Mouse (Mus musculus) left cerebral cortex, adult 8-10 months (tissue): ENCODE measurements around the gene Sipa1l1. TPM values are rescaled to one million over a fixed set of nuclear protein-coding genes. Genes with fewer than 3 reads are reported as not detected.

Experiments used
- DNase-seq, 2 experiments: peaks; one replicate each; pipeline ENCODE4 v3.0.0; 2022; ENCODE audit warnings: low spot score in 2 of 2
- total RNA-seq, 4 experiments: library from RNA; stranded (reverse); gene quantifications; 2 replicates each; pipeline ENCODE4 v1.2.4; 2022

The Sipa1l1 gene
- total RNA-seq, 4 experiments from 2014 or later: 245 to 307 (median 281) TPM

DNA sequence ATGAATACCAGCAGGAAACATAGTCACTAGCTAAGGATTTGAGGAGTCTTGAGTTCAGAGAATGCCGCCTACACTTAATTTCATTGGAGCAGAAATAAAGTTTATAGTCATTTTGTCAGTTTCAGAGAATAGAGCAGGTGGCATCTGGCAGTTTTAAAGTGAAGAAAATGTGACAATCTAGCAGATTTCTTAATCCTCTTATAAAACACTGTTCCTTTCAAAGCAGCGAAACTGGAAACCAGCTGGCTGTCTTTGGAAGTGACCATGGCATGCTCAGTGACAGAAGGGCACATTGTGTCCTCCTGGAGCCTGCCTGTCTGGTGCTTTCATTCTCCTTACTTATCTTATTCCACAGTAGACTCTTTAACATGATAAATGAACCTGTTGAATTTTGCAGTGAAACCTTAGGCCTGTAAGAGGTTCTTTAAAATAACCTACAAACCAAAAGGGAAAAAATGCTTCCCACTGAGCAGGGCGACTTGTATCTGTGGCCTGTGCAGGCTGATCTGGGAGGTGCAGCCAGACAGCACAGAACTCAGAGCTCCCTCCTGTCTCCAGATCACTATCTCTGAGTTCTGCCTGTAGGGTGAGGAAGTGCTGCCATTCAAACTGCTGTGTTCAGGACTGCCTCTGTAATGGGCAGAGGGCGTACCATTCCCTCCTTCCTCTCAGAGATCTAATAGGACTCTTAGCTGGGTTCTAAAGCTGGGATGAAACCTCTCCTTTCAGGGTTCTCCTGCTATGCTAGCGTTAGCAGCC is 200.5 kb downstream of the Sipa1l1 start:
- no peak for DNase-seq

- no peak for DNase-seq
Measured at GRCm38 (mm10) chr12:82371266-82371665, 202.1 kb downstream of the Sipa1l1 start.

GRCm38 (mm10) chr12:82374020-82374419 is 204.9 kb downstream of the Sipa1l1 start:
- no peak for DNase-seq

DNA sequence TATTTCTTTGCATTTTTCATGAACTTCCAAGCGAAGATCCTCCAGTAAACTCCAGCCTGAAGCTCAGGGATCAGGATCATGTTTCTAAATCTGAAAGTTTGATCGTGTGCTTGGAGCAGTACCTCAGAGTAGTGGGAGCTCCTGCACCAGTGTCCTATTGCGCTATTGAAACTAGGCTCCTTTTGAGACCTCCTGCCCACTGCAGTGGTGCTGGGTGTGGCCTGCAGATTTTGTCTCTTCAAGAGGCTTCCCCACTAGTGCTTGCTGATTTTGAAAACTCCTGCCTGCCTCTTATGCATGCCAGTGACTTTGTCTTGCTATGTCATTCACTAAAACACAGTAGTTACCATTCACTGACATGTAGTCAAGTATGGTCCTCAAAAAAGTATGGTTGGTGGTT is 213.8 kb downstream of the Sipa1l1 start:
- no peak for DNase-seq

GRCm38 (mm10) chr12:82384719-82385118 is 215.6 kb downstream of the Sipa1l1 start:
- no peak for DNase-seq

DNA sequence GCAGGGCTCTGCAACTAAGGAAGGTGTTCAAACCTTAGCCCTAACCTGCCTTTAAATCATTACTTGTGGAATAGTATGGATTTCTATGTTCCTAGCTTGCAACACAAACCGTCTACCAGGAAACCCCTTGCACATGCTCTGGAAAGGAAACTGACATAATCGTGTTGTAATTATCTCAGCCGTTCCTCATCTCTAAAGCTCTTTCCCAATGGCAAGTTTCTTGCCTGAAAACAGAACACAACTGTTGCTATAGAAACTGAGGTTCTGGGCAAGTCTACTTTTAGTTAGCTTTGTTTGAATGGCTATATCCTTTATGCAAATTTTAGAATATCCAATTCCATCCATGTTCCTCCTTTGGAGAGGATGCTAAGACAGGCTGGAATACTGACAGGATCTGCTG is 217.9 kb downstream of the Sipa1l1 start:
- no peak for DNase-seq

GRCm38 (mm10) chr12:82387647-82388046 is 218.5 kb downstream of the Sipa1l1 start:
- peak in 1 of 2 experiments; percentile 91 for DNase-seq

DNA sequence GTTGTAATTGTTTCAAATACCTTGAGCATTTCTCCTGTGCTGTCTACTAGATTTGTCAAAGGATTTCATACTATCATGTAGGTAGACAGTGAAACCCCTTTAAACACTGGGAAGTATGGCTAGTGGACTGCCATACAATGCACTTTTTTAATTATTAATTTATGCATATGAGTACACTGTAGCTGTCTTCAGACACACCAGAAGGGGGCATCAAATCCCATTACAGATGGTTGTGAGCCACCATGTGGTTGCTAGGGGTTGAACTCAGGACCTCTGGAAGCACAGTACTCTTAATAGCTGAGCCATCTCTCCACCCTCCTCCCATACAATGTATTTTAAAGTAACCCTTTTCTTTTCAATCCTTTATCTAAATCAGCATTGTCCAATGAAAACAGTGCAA is 219.0 kb downstream of the Sipa1l1 start:
- DNase-seq: no peak

DNA sequence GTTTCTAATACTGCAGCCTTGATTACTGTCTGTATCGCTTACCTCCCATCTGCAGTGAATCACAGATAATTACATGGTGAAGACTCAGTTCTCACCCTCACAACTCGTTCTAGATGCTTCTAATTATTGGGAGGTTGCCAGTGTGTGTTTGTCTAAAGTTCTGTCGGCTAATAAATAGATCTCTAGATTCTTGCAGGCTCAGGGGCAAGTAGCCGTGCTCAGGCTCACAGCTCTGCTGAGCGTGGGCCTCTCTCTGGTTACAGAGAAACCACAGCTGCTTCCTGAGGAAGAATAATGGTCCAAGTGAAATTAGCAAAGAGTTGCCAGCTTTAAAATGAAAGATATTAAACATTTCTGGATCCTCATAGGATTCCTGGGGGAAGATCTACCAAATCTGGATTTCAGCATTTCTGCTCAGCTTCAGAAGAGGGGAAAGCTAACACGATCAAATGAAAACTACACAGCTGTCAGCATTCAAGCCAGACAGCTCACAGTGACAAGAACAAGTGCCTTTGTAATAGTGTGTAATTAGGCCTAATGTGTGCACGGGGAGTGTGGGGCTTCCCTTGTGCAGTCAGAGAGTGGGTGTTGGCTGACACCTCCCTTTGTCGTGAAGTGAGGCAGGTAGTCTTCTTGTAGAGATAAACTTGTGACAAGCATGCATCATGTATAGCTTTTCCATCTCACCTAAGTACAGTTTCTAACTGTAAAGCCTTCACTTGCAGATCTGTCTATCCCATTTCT is 225.2 kb downstream of the Sipa1l1 start:
- no peak for DNase-seq

GRCm38 (mm10) chr12:82395194-82395593 is 226.1 kb downstream of the Sipa1l1 start:
- no peak for DNase-seq

- no peak for DNase-seq
Measured at GRCm38 (mm10) chr12:82397193-82397592, 228.1 kb downstream of the Sipa1l1 start.

DNA sequence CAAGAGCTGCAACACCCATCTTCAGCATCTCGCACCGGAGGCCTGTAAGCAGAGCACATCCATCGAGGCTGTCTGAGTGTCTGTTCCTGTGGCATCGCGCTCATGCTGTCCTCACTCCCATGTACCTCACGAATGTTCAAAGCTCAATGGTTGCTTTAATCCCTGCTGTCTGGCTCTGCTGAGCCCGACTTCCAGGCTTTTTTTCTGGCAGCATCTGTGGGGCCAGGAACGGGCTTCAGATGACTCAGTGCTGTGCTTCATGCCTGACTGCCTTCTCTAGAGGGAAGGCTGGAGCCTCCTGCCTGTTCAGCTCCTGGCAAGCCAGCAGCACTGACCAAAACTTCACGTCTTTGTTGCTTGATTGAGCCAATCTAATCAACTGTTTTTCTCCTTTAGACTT is 228.6 kb downstream of the Sipa1l1 start:
- DNase-seq: no peak

DNA sequence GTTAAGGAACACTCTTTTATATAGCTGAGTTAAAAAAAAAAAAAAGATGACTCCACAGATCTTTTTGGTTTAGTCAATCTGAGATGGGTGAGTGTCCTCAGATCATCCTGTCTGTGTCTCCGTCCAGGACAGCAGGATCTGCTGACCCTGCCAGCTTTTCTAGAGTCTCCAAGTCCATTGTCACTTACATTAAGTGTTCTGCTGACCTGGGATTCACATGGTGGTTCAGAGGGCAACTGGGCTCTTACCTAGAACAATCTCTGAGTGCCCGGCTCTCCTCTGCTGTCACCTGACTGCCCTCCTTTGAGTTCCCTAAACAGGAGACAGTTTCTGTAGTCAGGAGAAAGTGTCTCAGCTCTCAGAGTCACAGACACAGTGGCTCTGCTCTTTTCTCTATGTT is 229.8 kb downstream of the Sipa1l1 start:
- no peak for DNase-seq

DNA sequence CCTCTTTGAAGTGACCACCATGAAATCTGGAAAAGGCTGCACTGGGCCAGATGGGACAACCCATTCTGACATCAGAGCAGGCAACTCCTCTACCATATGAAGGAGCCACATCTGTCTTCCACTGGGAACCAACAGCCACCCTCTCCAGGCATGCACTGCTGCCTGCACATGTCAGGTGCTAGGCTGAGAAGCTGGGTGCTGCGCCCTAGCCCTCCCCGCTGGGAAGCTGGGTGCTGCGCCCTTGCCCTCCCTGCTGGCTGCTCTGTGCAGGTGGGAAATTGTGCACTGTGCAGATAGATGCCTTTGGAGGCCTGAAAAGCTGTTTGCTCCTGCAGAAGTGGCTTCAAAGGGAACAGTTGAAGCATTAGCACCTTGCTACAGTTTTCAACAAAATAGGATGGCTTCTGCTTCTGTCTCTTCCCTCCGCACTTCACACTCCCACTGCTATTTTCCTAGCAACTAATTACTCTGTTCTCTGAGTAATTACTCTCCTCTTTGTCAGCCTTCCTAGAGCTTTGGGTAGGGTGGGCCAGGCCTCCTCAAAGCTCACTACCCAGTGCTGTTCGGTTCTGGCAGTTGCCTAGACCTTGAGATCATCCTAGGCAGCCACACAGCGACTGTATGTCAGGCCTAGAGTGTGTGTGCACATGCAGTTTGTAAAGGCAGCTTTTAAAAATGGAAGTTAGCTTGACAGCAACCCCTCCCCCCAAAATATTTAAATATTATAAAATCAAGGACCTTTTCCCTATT is 231.0 kb downstream of the Sipa1l1 start:
- DNase-seq: peak in 1 of 2 experiments; percentile 36

- no peak for DNase-seq
Measured at GRCm38 (mm10) chr12:82400783-82401182, 231.7 kb downstream of the Sipa1l1 start.

DNA sequence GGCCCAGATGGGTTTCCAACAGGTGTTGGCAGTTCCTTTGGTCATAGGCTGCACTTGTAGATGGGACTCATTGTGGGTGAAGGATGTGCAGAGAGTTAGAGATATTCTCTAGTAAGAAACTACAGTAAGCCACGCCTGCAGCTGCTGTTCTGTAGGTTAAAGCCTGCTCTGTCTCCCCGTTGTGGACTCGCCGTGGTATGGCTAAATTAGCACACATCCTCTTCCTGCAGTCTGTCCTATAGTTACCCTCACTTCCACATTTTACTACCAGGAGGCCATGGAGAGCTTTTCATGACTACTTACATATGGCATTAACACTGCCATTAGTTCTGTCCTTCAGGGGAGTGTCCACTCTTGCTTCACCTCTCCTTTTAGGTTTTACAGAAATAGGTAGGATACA is 232.3 kb downstream of the Sipa1l1 start:
- no peak for DNase-seq

- no peak for DNase-seq
Measured at GRCm38 (mm10) chr12:82402635-82403034, 233.5 kb downstream of the Sipa1l1 start.

DNA sequence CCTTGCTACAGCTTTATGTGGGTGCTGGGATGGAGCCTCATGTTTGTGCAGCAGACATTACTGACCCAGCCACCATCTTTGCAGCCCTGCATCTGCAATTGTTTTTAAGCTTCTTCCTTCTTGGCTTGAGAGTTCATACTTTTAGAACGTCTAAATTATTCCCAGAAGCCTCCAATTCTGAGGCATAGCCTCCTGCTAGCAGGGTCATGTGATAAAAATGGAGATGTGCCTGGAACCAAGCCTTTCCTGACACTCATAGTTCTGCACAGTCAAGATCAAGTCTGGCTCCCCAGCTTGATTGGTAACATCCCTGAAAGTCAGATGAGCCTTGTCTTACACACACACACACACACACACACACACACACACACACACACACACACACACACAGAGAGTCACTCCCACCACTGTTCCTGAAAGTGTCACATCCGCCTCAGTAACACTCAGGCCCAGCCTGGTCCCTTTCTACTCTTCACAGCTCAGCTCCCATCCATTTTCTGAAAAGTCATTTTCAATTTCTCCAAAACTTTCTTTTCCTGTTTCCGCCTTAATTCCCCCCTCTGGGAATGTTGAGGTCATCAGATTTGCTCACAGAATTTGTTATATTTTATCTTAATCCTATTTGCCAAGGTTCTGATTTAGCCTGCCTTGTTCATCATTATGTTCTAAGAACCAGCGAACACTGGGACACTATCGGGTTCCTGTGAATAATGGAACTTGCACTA is 238.6 kb downstream of the Sipa1l1 start:
- no peak for DNase-seq

DNA sequence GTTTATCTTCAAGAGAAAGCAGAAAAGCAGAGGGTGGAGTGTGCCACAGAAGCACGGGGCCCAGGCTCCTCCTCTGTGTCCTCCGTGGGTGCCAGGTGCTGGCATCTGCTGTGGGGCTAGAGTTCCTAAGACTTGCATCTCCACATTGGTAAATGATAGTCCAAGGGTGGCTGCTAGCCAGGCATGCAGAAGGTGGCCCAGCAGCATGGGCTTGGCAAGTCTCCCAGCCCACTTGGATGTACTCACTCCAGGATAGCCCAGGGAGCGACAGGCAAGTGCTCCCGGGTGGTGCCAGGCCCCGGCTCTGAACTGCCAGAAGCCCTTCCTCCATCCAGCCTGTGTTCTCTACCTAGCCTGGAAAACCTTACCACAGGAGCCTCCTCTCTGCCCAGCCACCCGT is 239.4 kb downstream of the Sipa1l1 start:
- no peak for DNase-seq

DNA sequence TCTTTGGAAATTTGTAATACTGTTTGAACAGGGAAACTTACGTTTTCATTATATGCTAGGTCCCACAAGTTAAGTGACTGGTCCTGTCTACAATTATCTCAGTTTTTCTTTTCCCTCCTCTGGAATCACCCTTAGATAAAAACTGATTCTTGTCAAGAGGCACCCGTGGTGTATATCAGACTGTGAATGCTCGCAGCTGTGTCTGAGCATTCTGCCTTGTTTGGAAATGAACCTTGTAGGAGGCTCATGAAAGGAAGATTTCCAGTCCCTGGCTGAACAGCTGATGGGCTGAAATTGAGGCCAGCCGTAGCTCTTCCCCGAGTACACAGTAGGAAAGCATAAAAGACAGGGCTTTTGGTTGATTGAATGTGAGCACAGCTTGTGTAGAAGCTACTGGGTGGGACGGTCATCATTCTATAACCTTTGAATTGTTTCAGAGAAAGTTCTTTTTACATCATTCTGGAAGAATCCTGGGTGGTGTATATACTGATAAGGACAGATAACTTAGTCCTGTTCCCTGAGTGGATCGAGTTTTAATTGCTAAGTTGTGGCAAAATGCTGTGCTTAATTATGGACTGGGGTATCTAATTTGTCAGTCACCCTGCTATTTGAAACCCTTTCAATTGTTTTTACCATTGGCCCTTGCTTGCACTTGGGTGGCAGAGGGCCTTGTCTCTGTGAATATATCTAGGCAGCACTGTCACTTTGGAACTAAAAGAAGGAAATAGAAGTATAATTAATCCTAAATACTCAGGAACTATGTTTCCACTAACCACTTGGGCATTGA is 240.8 kb downstream of the Sipa1l1 start:
- no peak for DNase-seq
